Mouse (Mus musculus): ENCODE results near the gene Tenm2. TPM values are rescaled to one million over a fixed set of nuclear protein-coding genes. Genes with fewer than 3 reads are reported as not detected.

Gene Tenm2
- polyA plus RNA-seq, 1 experiment = 0.13 TPM

DNA sequence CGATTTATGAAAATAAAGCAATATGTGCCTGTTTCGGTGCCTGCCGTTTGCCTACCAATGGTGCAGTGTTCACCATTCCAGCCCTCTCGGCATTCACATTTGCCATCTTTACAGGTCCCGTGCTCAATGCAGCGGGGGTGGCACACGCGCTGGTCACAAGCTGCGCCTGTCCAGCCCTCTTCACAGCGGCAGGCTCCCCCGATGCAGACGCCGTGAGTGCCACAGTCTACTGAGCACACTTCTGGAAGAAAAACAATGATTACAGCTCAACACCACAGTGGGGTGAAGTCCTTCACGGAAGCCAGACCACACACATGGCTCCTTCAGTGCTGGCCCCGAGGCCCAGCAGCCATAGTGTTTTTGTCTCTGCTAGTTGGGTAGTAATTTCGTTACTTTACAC, 1096.2 kb downstream of the Tenm2 start:
- TF ChIP-seq POLR2A (IDR thresholded peaks at IDR 0.05; ENCODE audit: low read depth, low read length) (no peak), CTCF (IDR thresholded peaks at IDR 0.05; ENCODE audit: extremely low read depth, insufficient read length, insufficient replicate concordance, low read depth, low read length) (no peak)
- 81% methylated on average over 16 of the region's 16 CpGs for WGBS
- Histone ChIP-seq H3K4me3 (ENCODE audit: low read depth, low read length) (no peak overlapping the region), H3K27ac (ENCODE audit: insufficient read depth, low read depth, low read length) (no peak overlapping the region), H3K4me1 (ENCODE audit: control insufficient read depth, insufficient read depth, insufficient read length, low read length) (no peaks in the 10 kb centered on the region), H3K27me3 (ENCODE audit: control insufficient read depth, insufficient read depth, low read length) (no peaks in the 10 kb centered on the region), H3K36me3 (ENCODE audit: control insufficient read depth, insufficient read depth, low read length) (no peaks in the 10 kb centered on the region)

- no peak overlapping the region for H3K4me3 ChIP-seq (ENCODE audit: low read depth, low read length)
- H3K27me3 ChIP-seq (ENCODE audit: control insufficient read depth, insufficient read depth, low read length) = no peaks in the 10 kb centered on the region
- H3K4me1 ChIP-seq (ENCODE audit: control insufficient read depth, insufficient read depth, insufficient read length, low read length) = no peaks in the 10 kb centered on the region
- WGBS = 69% methylated on average over 4 of the region's 4 CpGs
- TF ChIP-seq CTCF (IDR thresholded peaks at IDR 0.05; ENCODE audit: extremely low read depth, insufficient read length, insufficient replicate concordance, low read depth, low read length) = no peak
- no peak for TF ChIP-seq POLR2A (IDR thresholded peaks at IDR 0.05; ENCODE audit: low read depth, low read length)
- H3K36me3 ChIP-seq (ENCODE audit: control insufficient read depth, insufficient read depth, low read length) = no peaks in the 10 kb centered on the region
- H3K27ac ChIP-seq (ENCODE audit: insufficient read depth, low read depth, low read length) = no peak overlapping the region
Observed at GRCm38 (mm10) chr11:36137840-36138239, 1097.9 kb downstream of the Tenm2 start.

DNA sequence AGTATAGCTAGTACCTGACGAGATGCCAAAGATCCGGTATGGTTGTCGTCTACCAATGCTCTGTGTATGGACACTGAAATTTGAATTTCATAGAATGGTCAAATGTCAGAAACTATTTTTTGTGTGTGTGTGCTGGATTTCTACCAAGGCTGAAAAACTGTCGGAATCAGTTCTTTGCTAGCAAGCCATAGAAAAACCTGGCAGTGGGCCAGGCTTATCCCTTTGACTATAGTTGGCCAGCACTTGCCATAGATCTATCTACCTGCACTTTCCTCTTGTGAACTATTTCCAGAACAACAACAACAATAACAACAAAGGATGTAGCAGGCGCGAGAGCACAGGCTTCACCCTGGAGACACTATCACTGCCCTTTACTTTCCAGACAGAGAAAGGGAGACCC, 1098.5 kb downstream of the Tenm2 start:
- TF ChIP-seq CTCF (IDR thresholded peaks at IDR 0.05; ENCODE audit: extremely low read depth, insufficient read length, insufficient replicate concordance, low read depth, low read length) (no peak), POLR2A (IDR thresholded peaks at IDR 0.05; ENCODE audit: low read depth, low read length) (no peak)
- 85% methylated on average over 6 of the region's 6 CpGs for WGBS
- Histone ChIP-seq H3K27me3 (ENCODE audit: control insufficient read depth, insufficient read depth, low read length) (no peaks in the 10 kb centered on the region), H3K4me3 (ENCODE audit: low read depth, low read length) (no peak overlapping the region), H3K27ac (ENCODE audit: insufficient read depth, low read depth, low read length) (no peak overlapping the region), H3K36me3 (ENCODE audit: control insufficient read depth, insufficient read depth, low read length) (no peaks in the 10 kb centered on the region), H3K4me1 (ENCODE audit: control insufficient read depth, insufficient read depth, insufficient read length, low read length) (no peaks in the 10 kb centered on the region)

DNA sequence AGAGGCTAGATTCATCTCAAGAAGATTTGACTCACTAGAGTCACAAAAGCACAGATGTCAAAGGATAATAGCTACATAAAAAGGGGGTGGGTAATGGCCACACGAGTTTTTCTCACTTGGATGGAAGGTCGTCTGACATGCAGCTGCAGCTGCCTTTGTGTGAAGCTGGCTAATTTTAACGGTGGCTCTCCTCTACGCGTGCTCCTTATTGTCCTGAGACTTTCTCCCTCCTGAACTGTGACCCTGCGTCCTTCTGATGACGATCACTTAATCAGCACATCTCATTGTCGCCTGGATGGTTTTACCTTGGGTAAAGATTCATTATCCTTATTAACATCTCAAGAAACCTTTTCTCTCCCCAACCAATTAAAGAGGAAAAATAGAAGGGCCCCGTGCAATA, 1101.1 kb downstream of the Tenm2 start:
- H3K4me1 ChIP-seq (ENCODE audit: control insufficient read depth, insufficient read depth, insufficient read length, low read length) = no peaks in the 10 kb centered on the region
- no peaks in the 10 kb centered on the region for H3K36me3 ChIP-seq (ENCODE audit: control insufficient read depth, insufficient read depth, low read length)
- no peak overlapping the region for H3K27ac ChIP-seq (ENCODE audit: insufficient read depth, low read depth, low read length)
- WGBS = 75% methylated on average over 9 of the region's 9 CpGs
- no peak for TF ChIP-seq POLR2A (IDR thresholded peaks at IDR 0.05; ENCODE audit: low read depth, low read length)
- no peak for TF ChIP-seq CTCF (IDR thresholded peaks at IDR 0.05; ENCODE audit: extremely low read depth, insufficient read length, insufficient replicate concordance, low read depth, low read length)
- H3K27me3 ChIP-seq (ENCODE audit: control insufficient read depth, insufficient read depth, low read length) = no peaks in the 10 kb centered on the region
- H3K4me3 ChIP-seq (ENCODE audit: low read depth, low read length) = no peak overlapping the region

GRCm38 (mm10) chr11:36123275-36123674, 1112.5 kb downstream of the Tenm2 start:
- 85% methylated on average over 2 of the region's 2 CpGs for WGBS

GRCm38 (mm10) chr11:36121410-36121929, 1114.3 kb downstream of the Tenm2 start:
- Histone ChIP-seq H3K36me3 (ENCODE audit: control insufficient read depth, insufficient read depth, low read length) (no peaks in the 10 kb centered on the region), H3K27ac (ENCODE audit: insufficient read depth, low read depth, low read length) (no peak overlapping the region), H3K4me3 (ENCODE audit: low read depth, low read length) (no peak overlapping the region), H3K4me1 (ENCODE audit: control insufficient read depth, insufficient read depth, insufficient read length, low read length) (no peaks in the 10 kb centered on the region), H3K27me3 (ENCODE audit: control insufficient read depth, insufficient read depth, low read length) (no peaks in the 10 kb centered on the region)
- no peak for TF ChIP-seq POLR2A (IDR thresholded peaks at IDR 0.05; ENCODE audit: low read depth, low read length)
- TF ChIP-seq CTCF (IDR thresholded peaks at IDR 0.05; ENCODE audit: extremely low read depth, insufficient read length, insufficient replicate concordance, low read depth, low read length) = no peak
- WGBS = 68% methylated on average over 8 of the region's 8 CpGs

More at GRCm38 (mm10) chr11:36123275-36123674, 1112.5 kb downstream of the Tenm2 start:
- H3K27me3 ChIP-seq (ENCODE audit: control insufficient read depth, insufficient read depth, low read length) = no peaks in the 10 kb centered on the region
- no peaks in the 10 kb centered on the region for H3K4me1 ChIP-seq (ENCODE audit: control insufficient read depth, insufficient read depth, insufficient read length, low read length)
- H3K27ac ChIP-seq (ENCODE audit: insufficient read depth, low read depth, low read length) = no peak overlapping the region
- no peak overlapping the region for H3K4me3 ChIP-seq (ENCODE audit: low read depth, low read length)
- no peak for TF ChIP-seq CTCF (IDR thresholded peaks at IDR 0.05; ENCODE audit: extremely low read depth, insufficient read length, insufficient replicate concordance, low read depth, low read length)
- no peak for TF ChIP-seq POLR2A (IDR thresholded peaks at IDR 0.05; ENCODE audit: low read depth, low read length)
- no peaks in the 10 kb centered on the region for H3K36me3 ChIP-seq (ENCODE audit: control insufficient read depth, insufficient read depth, low read length)

GRCm38 (mm10) chr11:36120591-36121409, 1115.0 kb downstream of the Tenm2 start:
- no peaks in the 10 kb centered on the region for H3K27me3 ChIP-seq (ENCODE audit: control insufficient read depth, insufficient read depth, low read length)
- no peak overlapping the region for H3K4me3 ChIP-seq (ENCODE audit: low read depth, low read length)
- H3K36me3 ChIP-seq (ENCODE audit: control insufficient read depth, insufficient read depth, low read length) = no peaks in the 10 kb centered on the region
- 70% methylated on average over 7 of the region's 7 CpGs for WGBS
- no peak overlapping the region for H3K27ac ChIP-seq (ENCODE audit: insufficient read depth, low read depth, low read length)
- TF ChIP-seq POLR2A (IDR thresholded peaks at IDR 0.05; ENCODE audit: low read depth, low read length) (no peak), CTCF (IDR thresholded peaks at IDR 0.05; ENCODE audit: extremely low read depth, insufficient read length, insufficient replicate concordance, low read depth, low read length) (no peak)
- no peaks in the 10 kb centered on the region for H3K4me1 ChIP-seq (ENCODE audit: control insufficient read depth, insufficient read depth, insufficient read length, low read length)

All from small intestine, adult 2 months (tissue).